Mouse (Mus musculus) CH12.LX (cell line): ENCODE results near the gene Olfr1437.

ENCODE experiments used
- BHLHE40 ChIP-seq: IDR thresholded peaks from 2 replicates; pipeline ENCODE4 v1.6.1; 2011; ENCODE audit warnings: mild to moderate bottlenecking, low read depth, low read length, improper control_type of control experiment
- HCFC1 ChIP-seq: IDR thresholded peaks from 2 replicates; pipeline ENCODE4 v1.6.1; 2012; ENCODE audit warnings: low read depth, mild to moderate bottlenecking, inconsistent platforms, low read length, improper control_type of control experiment
- MAX ChIP-seq: IDR thresholded peaks from 2 replicates; pipeline ENCODE4 v1.6.1; 2011; ENCODE audit warnings: low read length, improper control_type of control experiment
- POLR2A ChIP-seq: IDR thresholded peaks from 2 replicates; pipeline ENCODE4 v1.6.1; 2011; ENCODE audit warnings: low read depth, mild to moderate bottlenecking, improper control_type of control experiment, low read length

GRCm38 (mm10) chr19:12279554-12279953 is 45.3 kb downstream of the Olfr1437 start, which contains the start of gene Olfr1434:
- TF ChIP-seq POLR2A = no peak
- no peak for TF ChIP-seq MAX
- no peak for TF ChIP-seq HCFC1
- no peak for TF ChIP-seq BHLHE40
